Mouse (Mus musculus) thymus, postnatal 14 days (tissue): ENCODE data around the gene Gab2.

Experiments
- DNase-seq: peaks from one replicate; pipeline ENCODE4 v3.0.0; 2021

Gene Gab2

DNA sequence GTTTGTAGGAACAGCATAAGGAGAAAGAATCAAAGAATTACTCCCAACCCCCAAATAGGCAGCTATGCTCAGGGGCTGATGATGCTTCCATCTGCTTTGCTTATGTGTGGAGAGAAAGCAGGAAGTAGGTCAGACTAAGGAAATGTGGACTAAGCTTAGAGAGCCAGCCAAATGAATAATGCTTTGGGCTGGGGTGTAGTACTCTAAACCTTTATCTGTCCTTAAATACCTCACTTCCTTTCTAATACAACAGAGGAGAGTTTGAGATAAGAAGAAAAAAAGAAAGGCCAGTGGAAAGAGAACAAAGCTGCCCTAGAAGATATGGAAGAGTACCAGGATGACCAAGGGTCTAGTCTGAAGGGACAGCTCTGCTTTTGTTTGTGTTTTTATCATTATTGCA is 189.0 kb downstream of the Gab2 start:
- DNase-seq = no peak

DNA sequence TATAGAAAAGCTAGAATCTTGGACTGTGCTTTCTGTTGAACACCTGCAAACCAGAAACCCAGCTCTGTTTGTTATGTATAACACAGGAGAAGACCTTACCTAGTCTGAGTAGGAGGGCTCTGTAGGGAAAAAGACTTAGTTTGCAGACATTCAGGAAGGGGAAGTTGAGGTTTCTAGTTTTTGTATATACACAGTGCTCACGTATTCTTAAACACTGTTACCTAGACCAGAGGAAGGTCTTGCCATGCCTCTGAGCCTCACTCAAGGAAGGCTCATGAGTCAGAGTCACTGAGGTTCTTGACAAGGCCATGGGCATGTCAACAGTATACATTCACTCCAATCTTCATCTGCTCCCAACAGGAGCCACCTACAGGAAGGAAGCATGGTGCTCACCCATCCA is 189.7 kb downstream of the Gab2 start:
- DNase-seq = no peak

DNA sequence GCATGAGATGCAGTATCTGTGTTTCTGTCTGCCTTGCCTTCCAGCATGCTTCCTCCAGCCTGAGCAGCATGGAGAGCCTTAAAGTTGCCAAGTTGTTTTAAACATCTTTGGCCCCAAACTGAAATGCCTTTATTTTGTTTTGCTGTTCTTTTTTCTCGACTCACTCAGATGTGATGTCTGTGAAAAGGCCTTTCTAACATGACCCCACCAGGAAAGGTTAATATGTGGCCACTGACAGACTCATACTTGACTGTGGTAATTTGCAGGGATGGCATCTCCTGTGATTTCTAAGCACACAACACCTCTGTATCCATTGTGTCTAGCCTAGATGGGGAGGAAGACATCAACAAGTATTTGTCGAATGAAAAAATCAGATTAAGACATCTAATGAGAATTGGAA is 215.6 kb downstream of the Gab2 start:
- DNase-seq = no peak

DNA sequence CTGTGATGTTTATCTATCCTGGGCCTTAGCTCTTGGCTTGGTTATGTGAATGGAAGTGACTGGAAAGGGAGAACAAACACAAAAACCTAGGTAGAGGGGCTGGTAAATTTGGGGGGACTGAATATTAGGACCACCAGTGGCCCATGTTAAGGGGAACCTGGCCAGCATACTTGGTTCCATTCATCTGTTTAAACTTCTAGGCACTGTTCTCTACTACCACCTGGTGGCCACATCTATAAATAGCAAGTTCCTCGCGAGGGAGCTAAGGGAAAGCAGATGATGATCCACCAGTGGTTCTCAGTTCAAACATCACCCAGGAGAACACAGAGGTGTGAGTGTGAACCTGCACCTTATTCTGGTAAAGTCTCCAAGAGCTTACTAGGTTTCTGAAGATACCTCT is 216.1 kb downstream of the Gab2 start:
- peak; percentile 57 for DNase-seq

DNA sequence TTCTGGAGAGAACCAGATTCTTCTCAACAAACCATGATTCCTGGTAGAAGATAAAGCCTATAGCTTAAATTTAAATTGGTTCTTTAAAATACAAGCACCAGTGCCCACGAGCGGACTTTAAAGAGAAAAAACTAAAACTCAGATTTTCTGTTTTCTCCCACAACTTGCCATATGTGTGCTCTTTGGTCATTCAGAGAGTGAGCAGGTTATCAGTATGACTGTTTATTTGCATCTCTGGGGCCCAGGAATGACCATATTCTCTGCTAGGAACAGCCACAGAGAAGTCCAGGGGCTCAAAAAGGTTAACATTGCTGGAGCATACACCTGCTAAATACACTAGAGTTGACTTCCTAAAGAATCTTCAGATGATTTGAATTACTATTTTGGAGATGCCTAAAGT is 216.9 kb downstream of the Gab2 start:
- no peak for DNase-seq

DNA sequence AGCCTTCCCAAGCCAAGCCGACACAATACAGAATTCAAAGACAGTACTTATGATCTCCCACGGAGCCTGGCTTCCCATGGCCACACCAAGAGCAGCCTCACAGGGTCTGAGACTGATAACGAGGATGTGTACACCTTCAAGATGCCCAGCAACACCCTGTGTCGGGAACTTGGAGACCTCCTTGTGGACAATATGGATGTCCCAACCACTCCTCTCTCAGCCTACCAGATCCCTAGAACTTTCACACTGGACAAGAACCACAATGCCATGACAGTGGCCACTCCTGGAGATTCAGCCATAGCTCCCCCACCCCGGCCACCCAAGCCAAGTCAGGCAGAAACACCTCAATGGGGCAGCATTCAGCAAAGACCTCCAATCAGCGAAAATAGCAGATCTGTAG is 217.6 kb downstream of the Gab2 start:
- DNase-seq = no peak

DNA sequence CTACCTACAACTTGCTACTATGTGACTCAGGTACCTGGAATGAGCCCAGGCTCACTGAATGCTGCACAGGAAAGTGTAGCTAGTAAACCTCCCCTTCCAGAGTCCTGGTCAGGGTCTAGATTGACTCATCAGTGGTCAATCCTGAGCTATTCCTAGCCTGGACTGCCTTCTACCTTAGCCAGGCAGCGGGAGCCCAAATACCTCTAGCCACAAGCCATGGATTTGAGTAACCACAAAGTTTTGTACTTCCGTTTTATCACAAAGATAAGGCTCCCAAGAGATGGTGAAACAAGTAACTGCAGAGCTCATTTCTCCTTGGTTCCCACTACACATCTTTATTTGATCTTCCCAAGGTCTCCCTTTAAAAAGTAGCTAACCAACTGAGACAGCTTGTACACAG is 219.5 kb downstream of the Gab2 start:
- DNase-seq = no peak

DNA sequence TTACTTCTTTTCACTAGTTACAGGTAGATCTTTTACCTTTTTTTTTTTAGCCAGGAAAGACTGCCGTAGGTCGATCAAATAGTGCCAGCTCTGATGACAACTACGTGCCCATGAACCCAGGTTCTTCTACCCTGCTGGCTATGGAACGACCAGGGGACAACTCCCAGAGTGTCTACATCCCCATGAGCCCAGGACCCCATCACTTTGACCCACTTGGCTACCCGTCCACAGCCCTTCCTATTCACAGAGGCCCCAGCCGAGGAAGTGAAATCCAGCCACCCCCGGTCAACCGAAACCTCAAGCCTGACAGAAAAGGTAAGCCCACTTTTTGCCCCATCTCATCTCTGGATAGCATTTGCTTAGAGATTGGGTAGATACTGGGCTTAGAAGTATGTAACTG is 219.9 kb downstream of the Gab2 start:
- no peak for DNase-seq

DNA sequence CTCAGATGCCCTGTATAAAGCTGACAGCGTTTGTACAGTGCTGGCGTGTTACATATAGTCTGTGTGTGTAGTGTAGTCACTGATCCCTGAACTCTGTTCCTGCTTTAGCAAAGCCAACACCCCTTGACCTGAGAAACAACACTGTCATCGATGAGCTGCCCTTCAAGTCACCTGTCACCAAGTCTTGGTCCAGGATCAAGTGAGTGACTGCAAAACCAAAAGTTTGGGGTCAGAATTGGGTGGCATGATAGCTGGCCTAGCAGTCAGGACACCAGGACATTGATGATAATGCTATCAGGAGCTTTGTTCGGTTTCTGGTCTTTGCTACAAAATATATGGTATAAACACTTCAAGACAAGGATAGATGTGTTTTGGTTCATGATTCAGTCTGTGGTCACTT is 220.9 kb downstream of the Gab2 start:
- no peak for DNase-seq

DNA sequence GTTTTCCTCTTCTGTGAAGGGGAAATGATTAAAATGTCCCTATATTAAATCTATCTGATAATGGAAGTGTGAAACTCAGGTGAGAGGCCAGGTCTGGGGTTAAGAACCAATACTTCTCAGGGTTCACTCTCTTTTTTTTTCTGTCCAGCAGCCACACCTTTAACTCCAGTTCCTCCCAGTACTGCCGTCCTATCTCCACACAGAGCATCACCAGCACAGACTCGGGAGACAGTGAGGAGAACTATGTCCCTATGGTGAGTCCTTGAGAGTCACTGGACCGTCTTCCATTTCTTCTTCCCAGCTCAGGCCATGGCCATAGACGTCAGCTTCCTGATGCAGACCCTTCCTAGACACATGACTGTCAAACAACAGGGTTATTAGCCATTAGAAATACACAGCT is 221.5 kb downstream of the Gab2 start:
- DNase-seq = no peak

DNA sequence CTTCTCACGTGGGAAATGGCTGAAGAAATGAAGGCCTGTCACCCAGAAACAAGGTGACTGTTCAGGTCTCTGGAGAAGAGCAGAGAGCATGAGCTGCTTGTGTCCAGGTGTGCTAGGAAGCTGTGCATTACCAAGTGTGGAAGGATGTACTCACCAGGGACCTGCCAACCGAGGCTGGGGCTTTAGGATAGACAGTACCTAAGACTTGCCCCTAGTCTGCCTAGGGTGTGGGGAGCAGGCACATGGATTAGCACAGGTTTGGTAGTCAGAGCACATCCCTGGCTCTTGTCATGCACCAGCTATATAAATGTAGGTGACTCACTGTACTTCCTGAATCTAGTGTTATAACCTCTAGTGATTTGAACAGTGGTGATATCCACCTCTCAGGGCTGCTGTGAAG is 222.2 kb downstream of the Gab2 start:
- no peak for DNase-seq

DNA sequence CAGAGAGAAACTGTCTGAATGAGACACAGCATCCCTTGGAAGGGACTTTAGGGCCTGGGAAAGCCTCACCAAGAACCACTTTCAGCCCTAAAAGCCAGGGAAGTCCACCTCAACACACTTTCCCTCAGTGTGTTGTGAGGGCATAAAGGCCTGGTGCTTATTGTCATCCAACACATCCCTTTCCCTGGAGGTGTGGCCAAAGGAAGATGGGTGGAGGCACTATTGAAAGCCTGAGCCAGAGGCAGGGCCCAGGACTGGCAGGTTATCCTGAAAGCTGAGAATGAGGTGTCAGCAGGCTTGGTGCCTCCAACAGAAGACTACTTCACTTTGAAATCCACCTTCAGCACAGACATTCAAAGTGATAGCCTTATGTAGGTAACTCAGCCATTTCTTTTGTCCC is 223.1 kb downstream of the Gab2 start:
- no peak for DNase-seq

DNA sequence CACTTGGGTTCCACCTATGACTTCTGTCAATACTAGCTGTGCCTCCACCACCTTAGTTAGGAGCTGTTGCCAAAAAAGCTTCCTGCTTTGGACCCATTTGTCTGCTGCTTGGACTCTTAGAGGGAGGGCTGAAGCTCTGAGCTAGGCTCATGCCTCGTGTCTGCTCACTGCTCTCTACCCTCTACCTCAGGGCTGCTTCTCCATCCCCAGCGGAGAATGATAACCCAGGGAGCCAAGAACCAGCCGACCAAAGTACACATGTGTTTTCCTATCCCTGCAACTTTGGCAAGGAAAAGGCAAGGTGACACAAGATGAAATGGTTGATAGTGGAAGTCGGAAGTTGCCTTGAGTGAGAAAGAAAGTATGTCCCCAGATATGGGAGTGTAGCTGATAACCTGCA is 223.8 kb downstream of the Gab2 start:
- no peak for DNase-seq

DNA sequence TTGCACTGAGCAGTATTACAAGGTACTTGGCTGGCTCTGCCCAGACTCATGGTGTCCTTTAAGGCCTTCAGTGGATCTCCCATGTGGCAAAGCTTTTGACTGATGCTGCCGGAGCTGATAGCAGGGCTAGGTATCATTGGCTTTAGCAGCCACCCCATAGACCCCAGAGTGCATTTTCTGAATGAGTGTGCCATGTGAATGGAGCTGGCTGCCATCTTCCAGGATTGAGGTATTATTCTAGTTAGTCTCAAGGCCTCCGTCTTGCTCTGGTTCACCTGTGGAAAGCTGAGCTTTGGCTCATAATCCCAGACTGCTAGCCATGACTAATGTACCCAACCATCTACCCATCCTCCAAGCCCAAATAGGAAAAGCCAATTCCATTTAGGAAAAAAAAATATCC is 225.4 kb downstream of the Gab2 start:
- no peak for DNase-seq

DNA sequence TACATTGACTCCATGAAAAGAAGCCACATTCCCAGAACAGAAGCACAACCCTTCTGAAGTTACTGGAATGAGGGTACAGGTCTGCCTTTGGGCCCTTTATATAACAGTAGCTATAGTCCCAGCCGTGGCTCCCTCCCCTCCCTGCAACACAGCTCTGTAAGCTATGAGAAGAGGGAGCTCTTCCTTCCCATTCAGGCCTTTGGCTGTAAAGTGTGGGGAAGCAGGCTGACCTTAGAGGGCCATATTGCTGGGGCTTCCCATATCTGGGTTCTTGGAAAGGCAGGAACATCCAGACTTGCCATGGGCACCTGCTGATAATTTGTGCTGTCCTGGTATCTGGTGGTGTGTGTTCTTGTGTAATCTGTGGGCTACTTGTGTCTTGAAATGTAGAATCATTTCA is 226.2 kb downstream of the Gab2 start:
- no peak for DNase-seq

DNA sequence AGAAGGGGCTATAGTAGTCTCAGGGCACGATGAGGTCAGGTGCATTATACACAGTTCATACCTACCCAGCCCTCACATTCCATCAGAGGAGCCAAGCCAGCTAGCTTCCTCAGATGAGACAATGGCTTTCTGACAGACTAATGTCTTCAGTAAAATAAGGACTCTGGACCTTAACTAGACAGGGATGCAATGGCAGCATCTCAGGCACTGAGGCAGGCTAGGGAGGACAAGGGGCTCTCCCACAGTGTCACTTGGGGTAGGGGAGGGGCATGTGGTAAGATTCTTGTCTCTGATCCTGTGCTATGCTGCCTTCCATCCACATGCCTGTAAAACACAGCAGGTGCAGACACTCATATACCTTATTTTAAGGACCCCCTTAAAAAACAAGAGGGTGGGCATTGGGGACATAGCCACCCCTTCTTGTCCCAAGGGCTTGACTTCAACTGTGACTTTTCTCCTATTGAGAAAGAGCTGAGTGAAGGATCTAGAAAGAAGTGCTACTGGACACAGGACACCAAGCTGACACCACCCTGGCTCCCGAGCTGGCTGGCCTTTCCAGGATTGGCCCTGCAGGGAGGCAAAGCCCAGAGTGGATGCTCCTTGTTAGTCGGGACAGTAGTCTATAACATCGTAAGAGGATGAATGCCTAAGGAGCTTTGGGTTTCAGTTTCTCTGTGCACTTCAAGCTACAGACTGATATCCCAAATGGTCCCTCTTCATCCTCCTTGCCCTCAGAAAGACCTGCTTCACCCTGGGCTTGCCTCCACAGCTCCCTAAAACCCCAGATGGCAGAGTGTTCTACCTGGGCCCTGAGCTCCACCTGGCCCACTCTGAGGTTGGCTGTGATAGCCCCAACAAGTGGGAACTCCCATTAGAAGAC is 228.3 kb downstream of the Gab2 start:
- no peak for DNase-seq

DNA sequence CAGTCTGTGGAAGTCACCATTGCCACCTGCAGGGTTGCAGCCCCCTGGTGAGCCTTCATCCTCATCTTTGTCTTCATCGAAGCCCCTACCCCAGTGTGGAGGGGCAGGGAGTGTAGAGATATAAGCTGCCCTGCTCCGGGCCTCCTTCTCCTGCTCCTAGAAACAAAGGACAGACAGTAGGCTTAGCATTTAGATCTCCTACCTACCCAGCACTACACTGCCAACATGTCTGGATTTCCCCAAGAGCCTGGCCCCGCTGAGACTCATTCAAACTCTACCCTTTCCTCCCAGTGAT is 228.9 kb downstream of the Gab2 start:
- DNase-seq = no peak

DNA sequence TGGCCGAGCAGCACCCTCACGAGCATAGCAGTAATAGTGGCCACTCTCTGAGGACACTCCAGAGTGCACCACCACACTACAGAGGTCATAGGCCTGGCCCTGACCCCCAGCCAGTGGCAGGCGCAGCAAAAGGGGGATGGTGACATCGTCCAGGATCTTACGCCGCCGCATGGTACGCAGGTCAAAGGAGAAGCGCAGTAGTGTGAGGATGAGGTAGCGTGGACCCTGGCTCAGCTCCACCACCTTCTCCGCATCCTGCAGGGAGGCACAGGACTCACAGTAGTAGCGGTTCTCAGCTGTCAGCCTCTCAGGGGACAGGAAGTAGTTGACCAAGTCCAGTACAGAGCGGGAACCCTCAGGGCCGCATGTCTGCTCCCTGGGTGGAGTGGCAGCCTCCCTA is 230.2 kb downstream of the Gab2 start:
- DNase-seq = no peak

DNA sequence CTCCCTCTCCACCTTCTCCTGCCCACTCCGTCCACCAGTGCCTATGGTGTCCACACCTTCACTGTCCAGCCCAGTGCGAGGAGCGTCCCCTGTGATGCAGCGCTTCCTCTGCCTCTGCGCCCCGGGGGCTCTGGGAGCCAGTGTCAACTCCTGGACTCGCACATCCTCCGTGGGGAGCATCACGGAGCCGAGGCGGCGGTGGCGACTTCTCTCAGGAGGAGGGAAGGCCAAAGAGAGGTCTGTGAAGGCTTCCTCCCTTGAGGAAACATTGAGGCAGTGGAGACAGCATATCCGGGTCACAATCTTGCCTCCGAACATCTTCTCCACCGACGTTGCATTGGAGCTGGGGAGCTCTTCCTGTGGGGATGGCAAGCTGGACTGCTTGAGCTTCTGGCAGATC is 230.8 kb downstream of the Gab2 start:
- no peak for DNase-seq

DNA sequence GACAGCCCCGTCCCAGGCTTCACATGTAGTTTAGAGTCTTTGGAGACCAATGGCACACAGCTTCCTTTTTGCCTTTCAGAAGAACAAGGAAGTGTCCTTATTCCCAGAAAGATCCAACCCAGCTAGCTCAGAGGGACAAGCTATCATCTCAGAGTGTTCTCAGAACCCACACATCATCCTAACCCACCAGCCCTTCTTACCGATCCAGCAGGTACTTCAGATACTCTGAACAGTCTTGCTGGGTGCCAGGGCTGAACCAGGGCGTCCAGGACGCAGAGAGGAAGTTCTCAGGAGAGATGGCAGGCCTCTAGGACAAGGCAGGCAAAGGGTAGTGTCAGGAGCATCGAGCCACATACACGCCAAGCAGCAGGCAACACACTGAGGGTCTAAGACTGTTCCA is 231.5 kb downstream of the Gab2 start:
- DNase-seq = no peak

DNA sequence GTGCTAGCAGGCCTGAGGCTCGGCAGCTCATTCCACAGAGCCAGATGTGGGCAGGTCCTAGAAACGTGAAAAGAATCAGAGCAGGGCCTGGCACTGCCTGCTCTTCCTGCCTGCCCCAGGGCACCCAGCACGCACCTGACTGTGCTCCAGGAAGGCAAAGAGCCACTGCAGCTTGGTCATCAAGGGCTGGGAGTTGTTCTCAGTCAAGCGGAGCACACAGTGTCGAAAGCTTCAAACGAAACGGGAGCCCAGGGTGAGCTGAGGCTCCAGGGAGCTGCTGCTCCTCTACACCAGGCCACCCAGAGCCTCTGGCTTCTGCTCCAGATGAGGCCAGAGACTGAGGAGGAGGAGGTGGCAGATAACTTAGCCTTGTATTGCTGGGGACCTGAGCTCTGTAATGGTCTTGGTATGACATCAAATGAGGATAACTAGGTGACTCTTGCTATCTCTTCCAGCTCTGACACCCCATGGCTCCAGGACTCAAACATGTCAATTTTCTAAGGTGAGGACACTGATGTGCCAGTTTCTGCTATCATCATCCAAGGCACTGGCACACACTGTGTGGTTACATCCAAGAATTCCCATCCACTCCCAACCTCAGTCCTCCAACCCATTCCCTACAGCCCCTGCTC is 232.1 kb downstream of the Gab2 start:
- DNase-seq = no peak

DNA sequence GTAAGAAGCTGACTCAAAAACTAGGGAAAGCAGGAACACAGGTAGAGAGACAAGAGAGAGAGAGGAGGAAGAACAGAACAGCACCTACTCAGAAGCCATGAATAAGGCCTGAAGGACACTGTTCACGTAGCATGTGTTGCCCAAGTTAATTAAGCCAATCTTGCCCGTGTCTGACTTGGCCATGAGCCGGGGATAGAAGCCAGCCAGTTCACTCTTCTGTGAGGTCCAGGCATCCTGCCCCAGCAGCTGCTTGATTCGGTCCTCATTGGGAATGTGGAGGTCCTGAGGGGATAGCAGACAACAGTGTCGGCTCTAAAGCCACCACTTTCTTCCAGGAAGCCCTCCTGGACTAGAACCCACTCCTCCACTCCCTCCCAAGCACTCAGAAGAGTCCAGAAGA is 233.3 kb downstream of the Gab2 start:
- DNase-seq = no peak

DNA sequence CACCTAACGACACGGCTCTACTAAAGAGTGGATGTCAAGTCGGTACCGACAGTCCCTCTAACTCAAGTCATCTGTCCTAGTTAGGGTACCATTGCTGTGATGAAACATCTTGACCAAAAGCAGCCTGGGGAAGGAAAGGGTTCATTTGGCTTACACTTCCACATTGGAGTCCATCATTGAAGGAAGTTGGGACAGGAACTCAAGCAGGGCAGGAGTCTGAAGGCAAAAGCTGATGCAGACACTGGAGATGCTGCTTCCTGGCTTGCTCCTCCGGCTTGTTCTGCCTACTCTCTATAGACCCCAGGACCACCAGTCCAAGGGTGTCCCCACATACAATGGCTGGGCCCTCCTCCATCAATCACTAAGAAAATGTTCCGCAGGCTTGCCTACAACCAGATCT is 234.3 kb downstream of the Gab2 start:
- no peak for DNase-seq

DNA sequence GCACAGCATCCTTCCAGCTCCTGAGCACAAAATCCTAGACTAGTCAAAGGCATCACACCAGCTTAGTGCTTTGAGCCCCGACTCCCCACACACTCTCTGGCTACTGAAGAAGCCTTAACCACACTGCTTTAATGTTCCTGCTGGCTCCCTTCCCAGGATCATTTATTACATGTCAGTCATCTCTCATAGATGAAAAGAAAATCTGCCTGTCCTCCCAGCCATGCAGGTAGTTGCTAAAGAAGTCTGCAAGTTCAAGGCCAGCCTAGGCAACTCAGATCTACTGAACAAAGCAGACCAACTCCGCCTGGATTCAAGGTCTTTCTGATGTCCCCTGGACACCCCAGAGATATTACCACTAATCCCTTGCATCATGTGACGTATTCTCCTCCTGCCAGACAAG is 236.3 kb downstream of the Gab2 start:
- no peak for DNase-seq

DNA sequence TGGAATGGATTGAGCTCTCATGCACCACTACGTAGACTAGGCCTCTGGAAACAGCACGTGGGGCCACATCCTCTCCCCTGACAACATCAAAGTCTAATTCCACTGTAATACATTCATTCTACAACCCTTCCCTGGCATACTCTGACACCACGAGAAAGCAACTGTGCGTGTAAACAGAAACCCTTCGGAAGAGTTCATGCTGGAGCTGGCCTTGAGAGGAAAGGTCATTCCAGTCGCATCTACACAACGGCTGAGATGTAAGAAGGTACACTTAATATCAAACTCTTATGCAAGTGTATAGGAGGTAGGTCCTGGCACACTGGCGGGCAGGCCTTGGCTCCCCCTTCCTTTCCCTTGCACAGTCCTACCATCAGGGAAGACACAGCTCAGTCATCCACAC is 243.0 kb downstream of the Gab2 start:
- no peak for DNase-seq
